Mouse (Mus musculus) spleen, adult 2 months (tissue): ENCODE data around the gene Nutm1.

Experiments used
- CTCF ChIP-seq: fragments of 200-500 bp; IDR thresholded peaks from 2 replicates; pipeline ENCODE4 v1.5.1; 2011; ENCODE audit warnings: mild to moderate bottlenecking, inconsistent platforms; ENCODE audit not compliant: insufficient read depth, insufficient read length, insufficient replicate concordance; ENCODE audit errors: extremely low read depth
- POLR2A ChIP-seq: fragments of 200-500 bp; IDR thresholded peaks from 2 replicates; pipeline ENCODE4 v1.6.1; 2011; ENCODE audit warnings: low read depth, low read length, inconsistent platforms

DNA sequence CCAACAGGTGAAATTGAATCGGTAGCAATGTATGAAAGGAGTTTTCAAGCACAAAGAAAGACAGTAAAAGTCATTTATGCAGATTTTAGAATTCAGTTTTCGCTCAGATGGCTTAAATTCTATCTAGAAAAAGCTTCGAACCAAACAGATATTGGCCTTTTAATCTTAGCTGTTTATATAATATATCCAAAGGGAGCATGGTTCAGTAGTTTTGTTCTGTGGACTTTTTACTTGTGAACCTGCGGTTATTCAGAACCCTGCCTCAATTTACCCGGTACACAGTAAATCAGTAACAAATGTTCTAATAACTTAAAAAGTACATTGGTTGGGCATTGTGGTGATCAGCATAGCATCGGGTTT is 25.9 kb upstream of the Nutm1 start:
- TF ChIP-seq CTCF: no peak
- no peak for TF ChIP-seq POLR2A
